Mouse (Mus musculus): ENCODE results near the gene Vsig10. TPM values are rescaled to one million over a fixed set of nuclear protein-coding genes. Genes with fewer than 3 reads are reported as not detected.

Vsig10 gene
- 6.9 and 8.0 TPM in 2 replicates for polyA plus RNA-seq (2015; fragmentation: Nextera tagmentation; extraction: Ambion mirVana)

DNA sequence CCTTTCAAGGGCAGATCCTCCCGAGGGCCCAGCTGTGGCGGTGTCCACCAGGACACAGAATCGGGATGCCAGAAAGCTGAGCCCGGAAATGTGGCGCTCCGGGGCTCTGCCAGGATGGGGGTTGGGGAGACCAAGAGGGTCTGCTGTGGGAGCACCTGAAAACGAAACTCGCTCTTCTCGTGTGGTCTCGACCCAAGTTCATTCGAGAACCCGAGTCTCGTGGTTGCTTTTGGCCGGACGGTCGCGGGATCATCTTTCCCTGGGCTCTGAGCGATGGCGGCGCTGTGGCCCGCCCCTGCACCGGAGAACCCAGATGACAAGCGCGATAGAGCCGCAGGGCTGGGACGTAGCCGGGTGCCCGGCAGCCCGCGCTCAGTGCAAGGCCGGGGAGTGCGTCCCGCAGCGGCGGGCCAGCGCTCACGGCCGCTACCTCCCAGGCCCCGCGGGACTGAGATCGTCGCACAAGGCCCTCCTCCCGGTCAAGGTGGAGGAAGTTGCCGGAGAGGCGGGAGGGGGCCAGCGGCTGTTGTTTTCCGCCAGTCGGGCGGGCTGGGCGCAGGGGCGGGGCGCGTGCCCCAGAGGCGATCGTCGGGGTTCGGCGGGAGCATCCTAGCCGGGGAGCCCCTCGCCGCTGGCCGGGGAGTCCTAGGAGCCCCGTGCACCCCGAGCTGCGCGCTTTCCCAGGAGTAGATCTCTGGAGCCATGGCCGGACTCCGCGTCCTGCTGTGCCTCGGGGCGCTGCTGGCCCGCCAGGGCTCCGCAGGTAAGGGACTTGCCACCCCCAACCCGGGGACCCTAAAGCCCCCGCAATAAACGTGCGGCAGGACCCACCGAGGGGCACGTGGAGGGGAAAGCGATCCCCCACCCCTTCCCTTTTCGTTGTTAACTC is at the start of gene Vsig10:
TSS of gene Vsig10 (plus strand) at position 343 of the 889 bp plus-strand sequence.

GRCm38 (mm10) chr5:117286831-117287822 is 31.8 kb upstream of the Vsig10 start, which contains the start of gene Pebp1:
TSS of gene Pebp1 (minus strand) at chr5:117287625.

DNA sequence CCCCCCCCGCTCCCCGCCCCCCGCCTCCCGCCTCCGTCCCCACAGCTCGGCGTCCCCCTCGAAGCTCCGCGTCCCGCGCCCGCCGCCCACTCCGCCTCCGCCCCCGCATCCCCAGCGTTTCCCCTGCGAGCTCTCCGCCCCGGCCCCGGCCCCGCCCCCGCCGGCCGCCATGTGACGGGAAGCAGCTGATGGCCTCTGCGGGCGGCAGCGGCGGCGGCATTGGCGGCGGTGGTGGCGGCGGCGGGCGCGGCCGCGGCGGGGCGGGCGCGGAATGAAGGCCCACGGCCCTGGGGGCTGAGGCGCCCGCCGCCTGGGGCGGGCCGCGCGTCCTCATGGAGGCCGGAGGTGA is 38.2 kb downstream of the Vsig10 start, which contains the start of gene Wsb2:
TSS of gene Wsb2 (plus strand) at position 176 of the 349 bp plus-strand sequence.

GRCm38 (mm10) chr5:117388877-117389276 is 70.0 kb downstream of the Vsig10 start, which contains the start of gene Rfc5:
TSS of gene Rfc5 (minus strand) at chr5:117389047.

Other genes with a start within 250 kb of the Vsig10 start
- 31.4 and 32.8 TPM in 2 replicates for gene Suds3, start 203.0 kb upstream of the Vsig10 start, polyA plus RNA-seq (2015; fragmentation: Nextera tagmentation; extraction: Ambion mirVana)
- 45.3 and 46.2 TPM in 2 replicates for gene Taok3, start 199.0 kb upstream of the Vsig10 start, polyA plus RNA-seq (2015; fragmentation: Nextera tagmentation; extraction: Ambion mirVana)
- gene Pebp1, start 31.5 kb upstream of the Vsig10 start, polyA plus RNA-seq (2015; fragmentation: Nextera tagmentation; extraction: Ambion mirVana): 233 and 253 TPM in 2 replicates
- 24.9 and 29.2 TPM in 2 replicates for gene Wsb2, start 38.2 kb downstream of the Vsig10 start, polyA plus RNA-seq (2015; fragmentation: Nextera tagmentation; extraction: Ambion mirVana)
- gene Rfc5, start 70.0 kb downstream of the Vsig10 start, polyA plus RNA-seq (2015; fragmentation: Nextera tagmentation; extraction: Ambion mirVana): 66.3 and 67.2 TPM in 2 replicates
- 0.11 and 0.18 TPM in 2 replicates for gene Ksr2, start 94.9 kb downstream of the Vsig10 start, polyA plus RNA-seq (2015; fragmentation: Nextera tagmentation; extraction: Ambion mirVana)

All from spleen, postnatal 0 days (tissue).